Mouse (Mus musculus) urinary bladder, postnatal 10 days (tissue): ENCODE measurements at regions not wholly inside any gene's neighbourhood (a gene's known extent, or its start where the extent isn't known, plus 50 kb on each side); places are given as distances from the start of the nearest gene placed in this dataset.
"Not testable (repeated sequence)": the region's sequence is repeated elsewhere in the genome, so short reads cannot be mapped to it uniquely, and the experiment has no call there.

ENCODE experiments used
- DNase-seq: peaks from one replicate; pipeline ENCODE4 v3.0.0; 2022; ENCODE audit warnings: low spot score

DNA sequence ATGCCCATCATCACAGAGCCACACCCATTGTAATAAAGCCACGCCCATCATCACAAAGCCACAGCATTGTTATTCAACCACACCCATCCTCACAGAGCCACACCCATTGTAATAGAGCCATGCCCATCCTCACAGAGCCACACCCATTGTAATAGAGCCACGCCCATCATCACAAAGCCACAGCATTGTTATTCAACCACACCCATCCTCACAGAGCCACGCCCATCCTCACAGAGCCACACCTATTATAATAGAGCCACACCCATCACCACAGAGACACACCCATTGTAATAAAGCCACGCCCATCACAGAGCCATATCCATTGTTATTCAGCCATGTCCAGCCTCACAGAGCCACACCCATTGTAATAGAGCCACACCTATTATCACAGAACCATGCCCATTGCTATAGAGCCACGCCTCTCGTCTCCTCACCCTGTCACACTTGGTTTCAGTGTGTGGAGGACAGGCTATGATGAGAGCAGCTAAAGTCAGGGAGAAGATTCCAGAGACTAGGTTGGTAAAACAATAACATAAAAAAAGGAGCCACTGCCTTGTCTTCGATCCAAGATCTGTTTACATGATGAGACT lies 85.6 kb downstream of the Gxylt1 start:
- no peak for DNase-seq

DNA sequence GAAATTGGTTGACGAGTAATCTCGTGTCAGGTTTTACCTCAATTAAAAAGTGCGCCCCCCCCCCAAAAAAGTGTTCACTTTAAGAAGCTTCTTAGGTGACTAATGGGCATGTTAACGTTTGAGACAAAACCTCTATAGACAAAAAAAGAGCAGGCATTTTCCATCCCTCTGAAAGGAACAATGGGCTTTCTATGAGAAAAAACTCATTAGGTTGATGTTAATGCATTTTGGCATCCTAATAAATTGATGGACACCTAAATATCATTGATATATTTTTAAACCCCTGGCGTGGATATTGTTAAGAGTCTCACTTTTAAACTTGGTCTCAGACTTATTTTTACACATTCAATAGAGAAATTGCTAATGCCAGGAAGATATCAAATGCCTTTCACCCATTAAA lies 98.8 kb downstream of the Gxylt1 start:
- no peak for DNase-seq

DNA sequence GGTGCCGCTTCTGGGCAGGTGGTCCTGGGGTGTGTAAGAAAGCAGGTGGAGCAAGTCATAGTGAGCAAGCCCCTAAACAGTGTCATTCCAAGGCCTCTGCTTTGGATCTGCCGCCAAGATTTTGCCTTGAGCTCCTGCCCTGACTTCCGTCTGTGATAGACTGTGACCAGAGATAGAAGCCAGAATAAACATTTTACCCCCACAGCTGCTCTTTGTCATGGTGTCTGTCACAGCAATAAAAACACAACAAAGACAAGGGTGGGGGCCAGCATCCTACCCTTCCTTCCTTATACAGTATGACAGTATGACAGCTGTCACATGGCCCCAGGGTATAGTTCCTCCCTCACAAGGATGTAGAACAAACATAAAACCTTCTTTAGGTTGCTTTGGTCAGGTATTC lies 106.2 kb downstream of the Gxylt1 start:
- no peak for DNase-seq

DNA sequence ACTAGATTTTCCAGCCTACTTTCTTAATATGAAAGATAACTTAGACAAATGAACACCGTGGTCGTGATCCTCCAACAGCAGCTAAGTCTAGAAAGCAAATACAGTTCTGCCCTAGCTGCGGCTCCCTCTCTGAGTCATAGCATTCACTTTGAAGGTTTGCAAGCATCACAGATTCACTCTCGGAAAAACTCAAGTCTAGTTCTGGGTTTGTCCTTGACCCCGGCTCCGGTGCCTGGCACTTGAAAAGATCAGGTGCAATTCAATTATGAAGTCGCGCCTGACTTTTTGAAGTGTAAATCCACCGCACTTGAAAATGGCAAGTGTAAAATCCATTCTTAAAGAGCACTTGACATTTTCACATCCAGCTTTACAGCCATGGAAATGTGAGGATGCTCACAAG lies 107.5 kb downstream of the Gxylt1 start:
- DNase-seq: no peak

DNA sequence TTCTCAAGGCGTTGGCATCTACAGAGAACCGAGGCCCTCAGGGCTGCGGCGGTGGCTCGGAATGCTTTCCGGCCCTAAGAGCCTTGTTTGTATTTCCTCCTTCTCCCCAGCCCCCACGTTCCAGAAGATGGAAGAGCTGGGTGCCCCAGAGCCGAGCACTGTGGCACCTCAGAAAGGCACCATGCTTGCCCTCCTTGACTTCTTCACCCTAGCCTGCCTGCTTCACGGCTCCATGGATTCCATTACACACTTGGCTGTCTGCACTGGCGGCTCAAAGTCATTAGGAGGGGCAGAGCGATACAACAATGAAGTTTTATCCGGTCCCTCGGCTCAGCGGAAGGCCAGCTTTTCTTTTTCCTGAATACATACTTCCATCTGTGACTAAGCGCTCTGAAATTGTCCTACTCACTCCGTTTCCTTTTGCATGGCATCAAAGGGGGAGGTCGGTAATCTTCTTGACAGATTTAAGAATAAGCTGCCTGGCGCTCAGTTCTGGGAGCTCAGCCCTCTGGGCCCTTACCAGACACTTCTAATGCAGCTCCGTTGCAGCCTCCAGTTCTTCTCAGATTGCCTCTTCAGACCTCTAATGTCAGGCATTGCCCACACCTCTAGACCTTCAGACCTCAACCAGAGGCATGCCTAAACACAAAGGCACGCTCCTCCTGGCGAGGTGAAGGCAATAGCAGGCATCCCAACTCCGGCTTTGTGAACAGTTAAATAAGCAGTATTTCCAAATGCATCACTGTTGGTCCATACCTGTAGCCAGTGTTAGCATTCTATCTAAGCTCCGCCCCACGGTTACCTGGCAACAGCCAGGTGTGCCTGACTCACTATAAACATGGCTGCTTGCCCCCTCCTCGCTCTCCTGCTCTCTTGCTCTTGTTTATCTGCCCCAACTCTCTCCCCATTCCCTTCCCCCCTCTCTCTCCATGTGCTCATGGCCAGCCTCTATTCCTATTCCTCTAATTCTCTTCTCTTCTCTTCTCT lies 112.8 kb downstream of the Gxylt1 start:
- no peak for DNase-seq

DNA sequence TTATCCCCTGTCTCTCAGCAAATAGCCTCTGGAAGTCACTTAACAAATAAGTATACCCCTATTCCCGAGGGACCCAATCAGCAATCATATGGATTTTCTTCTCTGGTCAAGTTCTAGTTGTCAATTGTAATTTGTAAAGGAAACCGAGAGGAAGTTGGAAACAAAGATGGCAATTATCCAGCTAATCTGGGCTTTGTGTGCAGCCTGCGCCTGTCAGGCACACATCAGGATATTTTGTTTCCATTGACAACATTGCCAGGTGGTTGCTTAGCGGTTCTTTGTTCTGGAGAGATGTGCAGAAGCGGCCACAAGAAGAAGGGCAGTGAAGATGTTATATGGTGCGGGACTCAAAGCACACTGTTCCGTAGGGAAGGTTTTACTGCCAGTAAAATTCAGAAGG lies 113.7 kb downstream of the Gxylt1 start:
- no peak for DNase-seq

DNA sequence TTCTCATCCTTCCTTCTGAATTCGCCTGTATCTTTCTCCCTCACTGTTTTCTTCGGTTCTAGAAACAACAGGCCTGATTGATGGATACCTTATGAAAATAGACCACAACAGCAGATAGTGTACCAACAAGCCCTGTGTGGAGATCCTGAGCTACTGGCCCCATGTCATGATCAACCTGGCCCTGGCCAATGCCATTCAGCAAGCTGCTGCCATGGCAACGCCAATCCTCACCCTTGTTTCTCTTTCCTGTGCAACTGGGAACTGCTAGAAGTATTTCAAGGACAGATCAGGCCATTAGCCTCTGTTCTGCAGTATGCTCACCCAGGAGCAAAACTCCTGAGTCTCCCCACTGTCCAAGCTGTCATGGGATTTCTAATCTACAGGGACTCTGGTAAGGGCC lies 119.2 kb downstream of the Gxylt1 start:
- no peak for DNase-seq

DNA sequence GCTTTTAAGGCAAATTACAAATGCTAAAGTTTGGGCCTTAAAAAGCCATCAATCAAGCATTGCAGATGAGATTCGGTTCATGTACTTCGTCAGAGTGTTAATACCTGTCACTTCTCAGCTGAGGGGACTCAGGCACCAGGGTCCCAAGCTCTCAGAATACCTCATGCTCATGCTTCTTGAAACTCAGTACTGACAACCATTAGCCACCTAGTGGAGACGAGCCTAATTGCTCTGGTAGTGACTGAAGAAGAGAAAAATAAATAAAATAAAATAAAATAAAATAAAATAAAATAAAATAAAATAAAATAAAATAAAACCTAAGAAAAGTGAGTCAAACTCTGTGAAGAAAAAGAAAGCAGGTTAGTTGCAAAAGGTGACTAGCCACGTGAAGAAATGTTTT lies 121.0 kb downstream of the Gxylt1 start:
- no peak for DNase-seq

DNA sequence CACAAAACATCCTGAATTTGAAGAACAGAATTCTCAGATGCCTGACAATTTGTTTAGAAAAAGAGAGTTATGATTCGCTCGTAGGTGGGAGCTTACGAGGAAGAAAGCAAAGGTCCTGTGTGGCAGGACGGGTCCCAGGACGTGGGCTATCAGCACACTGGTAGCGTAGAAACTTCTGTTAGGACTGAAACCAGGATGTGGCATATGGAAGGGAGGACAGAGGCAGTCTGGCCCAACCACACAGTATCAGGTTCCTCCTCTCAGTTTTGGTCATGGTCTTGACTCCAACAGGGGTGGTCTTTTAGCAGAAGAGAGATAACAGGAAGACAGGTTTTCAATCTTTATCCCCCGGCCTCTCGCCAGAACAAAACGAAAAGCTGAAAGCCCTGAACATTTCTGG lies 130.1 kb downstream of the Gxylt1 start:
- DNase-seq: no peak

DNA sequence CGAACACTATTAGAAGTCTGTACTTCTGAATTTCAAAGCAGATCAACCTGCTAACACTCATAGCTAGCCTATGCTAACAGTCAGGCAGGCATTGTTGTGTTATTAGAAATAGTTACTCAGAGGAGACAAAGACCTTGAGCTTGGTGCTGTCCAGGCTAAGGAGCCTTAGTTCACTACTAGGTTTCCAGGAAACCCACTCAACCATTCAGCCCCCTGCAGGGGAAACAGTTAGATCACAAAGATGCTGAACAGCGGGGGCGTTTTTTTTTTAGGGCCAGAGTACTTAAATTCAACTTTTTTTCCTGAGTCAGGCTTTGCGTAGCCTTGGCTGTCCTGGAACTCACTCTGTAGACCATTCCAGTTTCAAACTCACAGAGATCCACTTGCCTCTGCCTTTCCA lies 130.7 kb downstream of the Gxylt1 start:
- no peak for DNase-seq

DNA sequence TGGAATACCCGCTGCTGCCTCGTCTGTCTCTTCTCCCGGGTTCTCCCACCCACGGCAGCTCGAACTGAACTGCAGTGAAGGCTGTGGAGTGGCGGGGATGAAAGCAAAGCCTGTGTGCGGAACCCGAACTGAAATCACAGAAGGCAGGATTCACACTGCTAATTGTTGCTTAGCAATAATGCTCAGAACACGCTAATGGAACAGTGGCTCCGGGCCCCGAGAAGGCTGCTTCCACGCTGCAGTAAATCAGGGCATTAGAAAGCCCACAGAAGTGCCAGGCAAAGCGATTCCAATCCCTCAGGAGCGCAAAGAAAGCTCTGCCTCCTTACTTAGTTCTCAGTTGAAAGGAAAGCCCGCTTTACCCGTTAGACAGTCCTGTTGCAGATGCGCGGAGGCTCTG lies 141.6 kb downstream of the Gxylt1 start:
- no peak for DNase-seq

DNA sequence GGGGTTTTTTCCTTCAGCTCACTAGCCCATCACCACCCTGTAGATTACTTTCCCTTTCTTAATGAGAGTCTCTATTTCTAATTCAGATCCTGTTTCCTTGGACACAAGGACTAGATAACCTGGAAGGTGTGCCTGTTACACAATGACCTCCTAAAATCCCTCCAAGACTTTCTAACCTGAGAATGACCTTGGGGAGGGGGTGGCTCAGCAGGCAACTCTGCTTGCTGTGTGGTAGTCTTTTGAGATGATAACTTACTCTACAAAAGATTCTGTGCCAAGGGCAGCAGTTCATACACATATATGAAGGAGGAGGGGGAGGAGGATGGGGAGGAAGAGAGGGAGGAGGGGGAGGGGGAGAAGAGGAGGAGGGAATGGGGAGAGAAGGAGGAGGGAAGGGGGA lies 143.9 kb downstream of the Gxylt1 start:
- no peak for DNase-seq

DNA sequence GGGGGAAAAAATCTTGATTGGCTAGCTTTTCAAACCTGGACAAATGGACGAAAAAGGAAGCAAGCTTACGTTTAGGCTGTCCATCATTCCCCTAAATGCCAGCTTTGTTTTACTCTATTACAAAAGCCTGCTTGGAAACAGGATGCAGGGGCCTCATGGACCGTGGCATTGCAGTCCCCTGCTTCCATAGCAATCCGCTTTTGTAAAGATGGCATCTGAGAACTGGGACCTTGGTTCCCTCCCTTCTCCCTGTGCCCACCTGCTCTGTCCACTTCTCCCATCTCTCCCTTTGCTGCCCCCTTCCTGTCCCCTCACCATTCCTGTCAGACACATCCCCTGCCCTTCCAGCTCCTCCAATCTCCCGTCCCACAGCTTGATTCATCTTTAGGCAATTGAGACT lies 149.7 kb downstream of the Gxylt1 start:
- no peak for DNase-seq

DNA sequence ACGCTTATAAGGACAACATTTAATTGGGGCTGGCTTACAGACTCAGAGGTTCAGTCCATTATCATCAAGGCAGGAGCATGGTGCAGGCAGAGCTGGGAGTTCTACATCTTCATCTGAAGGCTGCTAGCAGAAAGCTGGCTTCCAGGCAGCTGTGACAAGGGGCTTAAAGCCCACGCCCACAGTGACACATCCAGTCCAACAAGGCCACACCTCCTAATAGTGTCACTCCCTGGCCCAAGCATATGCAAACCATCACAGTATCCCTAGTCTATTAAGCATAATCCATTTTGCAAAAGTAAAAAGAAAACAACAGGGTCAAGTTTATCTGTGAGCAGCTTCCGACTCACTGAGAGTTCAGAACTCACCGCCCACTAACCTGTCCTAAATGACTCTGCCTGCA lies 153.8 kb downstream of the Gxylt1 start:
- DNase-seq: no peak

DNA sequence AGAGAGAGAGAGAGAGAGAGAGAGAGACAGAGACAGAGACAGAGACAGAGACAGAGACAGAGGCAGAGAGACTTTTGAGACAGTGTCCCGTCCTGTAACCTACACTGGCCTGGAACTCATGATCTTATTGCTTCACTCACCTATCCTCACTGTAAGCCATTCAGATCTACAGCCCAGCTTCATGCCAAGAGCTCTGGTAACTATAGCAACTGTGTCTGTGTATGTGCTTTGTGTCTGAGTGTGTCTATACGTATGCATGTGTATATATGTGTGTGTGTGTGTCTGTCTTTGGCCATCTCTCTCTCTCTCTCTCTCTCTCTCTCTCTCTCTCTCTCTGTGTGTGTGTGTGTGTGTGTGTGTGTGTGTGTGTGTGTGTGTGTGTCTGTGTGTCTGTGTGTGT lies 157.2 kb downstream of the Gxylt1 start:
- not testable (repeated sequence) for DNase-seq

DNA sequence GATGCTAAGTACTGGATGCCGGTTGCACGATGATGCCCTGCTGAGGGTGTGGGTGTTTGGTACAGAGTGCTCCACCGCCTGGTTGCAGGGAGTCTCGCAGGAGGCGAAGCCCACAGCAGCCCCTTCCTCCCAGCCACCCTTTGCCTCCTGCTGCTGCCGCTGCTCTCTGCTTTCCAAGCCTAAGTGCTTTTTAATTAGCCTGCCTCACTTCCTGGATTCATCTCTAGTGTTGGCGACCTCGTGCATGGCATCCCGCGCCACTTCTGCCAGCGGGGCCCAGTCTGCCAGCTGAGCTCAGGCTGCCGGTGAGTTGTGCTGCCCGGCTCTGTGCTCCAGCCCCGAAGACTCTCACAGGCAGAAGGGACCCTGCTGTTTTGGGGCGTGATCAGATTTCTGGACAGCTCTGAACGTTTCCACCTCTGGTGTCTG lies 159.3 kb downstream of the Gxylt1 start:
- no peak for DNase-seq

DNA sequence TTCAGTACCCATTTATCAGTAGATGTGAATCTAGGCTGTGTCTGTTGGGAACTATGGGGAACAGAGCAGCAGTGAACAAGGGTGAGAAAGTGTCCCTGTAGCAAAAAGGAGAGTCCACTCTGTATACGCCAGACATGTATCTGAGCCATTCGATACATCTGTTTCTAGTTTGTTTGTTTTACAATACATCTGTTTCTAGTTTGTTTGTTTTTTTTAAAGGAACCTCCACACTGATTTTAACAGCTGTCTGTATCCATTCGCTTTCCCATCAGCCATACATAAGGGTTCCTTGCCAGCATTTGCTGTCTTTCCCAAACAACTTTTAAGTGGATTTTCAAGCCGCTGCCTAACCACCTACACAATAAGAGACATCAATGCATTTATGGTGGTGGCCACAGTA lies 170.0 kb downstream of the Gxylt1 start:
- no peak for DNase-seq

DNA sequence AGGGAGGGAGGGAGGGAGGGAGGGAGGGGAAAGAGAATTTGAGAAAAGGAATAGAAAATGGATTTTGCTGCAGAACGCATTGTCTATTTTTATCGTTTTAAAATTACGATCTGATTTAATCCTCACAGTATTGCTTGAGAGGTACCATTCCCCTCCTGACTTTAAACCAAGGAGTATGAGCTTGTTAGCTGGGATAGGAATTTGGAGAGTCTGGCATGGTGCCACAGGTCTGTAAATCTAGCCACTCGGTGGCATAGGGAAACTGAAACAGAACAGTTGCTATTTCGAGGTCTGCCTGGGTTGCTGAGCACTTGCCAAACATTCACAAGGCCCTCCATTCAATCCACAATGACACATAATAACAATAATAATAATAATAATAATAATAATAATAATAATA lies 171.6 kb downstream of the Gxylt1 start:
- no peak for DNase-seq

DNA sequence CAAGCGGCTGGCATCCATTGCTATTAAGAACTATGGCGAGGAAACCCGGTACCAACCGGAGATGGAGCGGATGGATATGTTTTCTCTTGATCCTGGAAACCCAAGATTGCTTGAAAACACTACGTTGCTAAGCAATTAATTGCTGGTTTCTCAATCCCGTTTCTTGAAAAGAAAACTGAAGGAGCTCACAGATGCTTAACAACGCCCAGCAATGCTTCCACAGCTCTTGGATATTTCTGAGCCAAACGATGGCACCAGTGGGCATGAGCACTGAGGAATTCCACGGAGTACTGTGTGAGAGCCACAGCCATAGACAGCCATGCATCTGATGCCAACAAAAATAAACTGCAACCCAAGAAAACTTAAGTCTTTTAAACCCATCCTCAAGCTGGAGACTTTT lies 173.1 kb downstream of the Gxylt1 start:
- DNase-seq: no peak

DNA sequence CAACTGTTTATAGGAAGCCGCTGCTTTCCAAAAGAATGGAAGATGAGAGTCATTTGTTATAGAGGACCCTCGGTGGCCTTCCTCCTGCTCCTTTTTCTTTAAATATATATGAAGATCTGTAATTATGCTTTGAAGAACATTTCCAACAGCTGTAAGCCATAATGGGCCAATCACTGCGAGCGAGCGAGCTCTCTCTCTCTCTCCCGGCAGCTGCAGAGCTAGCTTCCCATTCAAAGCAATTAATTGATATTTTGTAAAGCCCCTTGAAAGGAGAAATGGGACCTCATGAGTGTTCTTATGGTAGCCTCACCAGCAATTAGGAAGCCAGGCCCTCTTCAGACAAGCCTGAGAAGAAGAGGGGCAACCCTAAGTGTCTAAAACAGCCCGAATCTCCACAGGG lies 174.1 kb downstream of the Gxylt1 start:
- DNase-seq: no peak

DNA sequence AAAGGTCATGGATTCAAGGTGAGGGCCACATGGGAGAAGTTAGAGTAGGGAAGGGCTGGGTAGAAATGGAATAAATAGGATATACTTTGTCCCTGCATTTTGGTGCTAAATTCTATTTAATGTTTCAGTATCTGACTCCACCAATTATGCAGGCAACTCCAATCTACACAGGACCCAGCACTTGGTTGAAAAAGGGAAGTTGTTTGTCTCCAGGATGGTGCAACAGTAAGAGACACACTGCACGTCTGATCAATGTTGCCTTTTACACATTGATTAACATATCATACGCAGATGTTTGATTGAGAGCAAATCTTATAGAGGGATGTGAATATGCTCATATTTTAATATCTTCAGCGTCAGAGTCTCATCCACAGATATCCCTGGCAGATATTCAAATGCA lies 175.1 kb downstream of the Gxylt1 start:
- no peak for DNase-seq

DNA sequence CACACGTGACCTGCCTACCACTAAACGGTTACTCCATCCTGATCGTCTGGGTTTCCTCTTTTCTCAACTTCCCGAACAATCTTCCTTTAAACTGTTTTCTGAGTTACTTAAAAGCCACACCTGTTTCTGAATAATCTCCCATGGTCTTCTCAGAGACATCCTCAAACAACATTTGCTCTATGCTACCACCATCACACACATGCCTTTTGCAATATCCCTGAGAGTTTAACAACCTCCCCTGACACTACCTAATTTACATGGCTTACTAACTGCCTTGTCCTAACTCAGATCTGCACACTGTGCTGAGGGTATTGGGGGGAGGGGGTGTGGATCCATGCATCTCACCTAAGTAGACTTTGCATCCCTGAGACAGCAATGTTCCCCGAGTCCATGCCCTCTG lies 178.6 kb downstream of the Gxylt1 start:
- no peak for DNase-seq

DNA sequence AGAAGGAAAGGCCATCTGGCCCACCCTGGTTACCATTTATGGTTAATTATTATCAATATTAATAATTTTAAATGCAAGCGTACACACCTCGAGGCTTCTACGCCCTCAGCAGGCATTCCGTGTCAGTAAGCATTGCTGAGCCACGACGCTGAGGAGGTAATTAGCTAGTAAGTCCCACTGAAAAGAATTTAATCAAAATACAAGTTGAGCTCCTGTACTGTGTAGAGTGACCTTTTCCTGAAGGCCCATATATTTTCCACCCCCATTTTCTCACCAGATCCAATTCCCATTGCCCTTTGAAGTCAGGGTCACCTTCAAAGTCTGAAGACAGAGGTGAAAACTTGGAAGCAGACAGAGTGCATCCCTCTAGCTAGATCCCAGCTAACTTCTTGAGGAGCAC lies 179.8 kb downstream of the Gxylt1 start:
- DNase-seq: no peak
